Mouse (Mus musculus) neural tube, embryonic 14.5 days (tissue): Measurements from ENCODE around the gene Nipal3. TPM values are rescaled to one million over a fixed set of nuclear protein-coding genes. Genes with fewer than 3 reads are reported as not detected.

Experiments used
- ATAC-seq: fragments of 200-750 bp; cut with Nextera tagmentation; 2 replicates; pipeline ENCODE4 v1.8.0; 2017; ENCODE audit warnings: low read depth, mild to moderate bottlenecking, moderate TSS enrichment, moderate library complexity
- H3K27ac ChIP-seq: fragments of 300-500 bp; sonication (generic); 2 replicates; pipeline ENCODE4 v1.5.1; 2014; ENCODE audit warnings: low read depth, mild to moderate bottlenecking, control low read depth, low read length, moderate library complexity, mixed read lengths
- H3K27me3 ChIP-seq: fragments of 300-500 bp; sonication (generic); 2 replicates; pipeline ENCODE4 v1.6.1; 2014; ENCODE audit warnings: low read length; ENCODE audit not compliant: control insufficient read depth, insufficient read depth
- H3K36me3 ChIP-seq: fragments of 300-500 bp; sonication (generic); 2 replicates; pipeline ENCODE4 v1.6.1; 2014; ENCODE audit warnings: low read length, mixed read lengths; ENCODE audit not compliant: control insufficient read depth, insufficient read depth
- H3K4me1 ChIP-seq: fragments of 300-500 bp; sonication (generic); 2 replicates; pipeline ENCODE4 v1.6.1; 2014; ENCODE audit warnings: low read length; ENCODE audit not compliant: control insufficient read depth, insufficient read depth
- H3K4me2 ChIP-seq: fragments of 300-500 bp; sonication (generic); 2 replicates; pipeline ENCODE4 v1.6.1; 2014; ENCODE audit warnings: mild to moderate bottlenecking, low read depth, low read length, control low read depth
- H3K4me3 ChIP-seq: fragments of 300-500 bp; sonication (generic); 2 replicates; pipeline ENCODE4 v1.5.1; 2014; ENCODE audit warnings: low read depth, low read length, control low read depth, mixed read lengths
- H3K9ac ChIP-seq: fragments of 300-500 bp; sonication (generic); replicated peaks from 2 replicates; pipeline ENCODE4 v1.6.1; 2014; ENCODE audit warnings: low read depth, mild to moderate bottlenecking, control low read depth, low read length, mixed read lengths
- H3K9me3 ChIP-seq: fragments of 300-500 bp; sonication (generic); 2 replicates; pipeline ENCODE4 v1.6.1; 2016; ENCODE audit warnings: low read length; ENCODE audit not compliant: control insufficient read depth
- WGBS: fragments of 180-500 bp; shearing (Covaris S2); extraction: QIAGEN DNeasy Blood & Tissue Kit; methylation state at CpG from one replicate; pipeline ENCODE4 v1.1.7; 2014; 5-methylcytosine and 5-hydroxymethylcytosine counted together
- polyA plus RNA-seq: library from polyadenylated mRNA; unstranded; fragments of >200 nt; fragmentation: Nextera tagmentation; extraction: Ambion mirVana; gene quantifications from 2 replicates; pipeline ENCODE4 v1.2.1, GENCODE M21; 2014

The Nipal3 gene
- polyA plus RNA-seq, 1 experiment from 2014 or later = 14.9 TPM

- H3K36me3 ChIP-seq = peaks cover 32% of the 10 kb centered on the region
- ATAC-seq = no peak
- WGBS = 92% methylated on average over 21 of the region's 21 CpGs
- H3K4me2 ChIP-seq = no peak overlapping the region
- H3K4me1 ChIP-seq = no peaks in the 10 kb centered on the region
- H3K27ac ChIP-seq = no peak overlapping the region
- no peak overlapping the region for H3K4me3 ChIP-seq
- no peaks in the 10 kb centered on the region for H3K27me3 ChIP-seq
- no peaks in the 10 kb centered on the region for H3K9me3 ChIP-seq
- no peak overlapping the region for H3K9ac ChIP-seq
These were observed 78.5 kb downstream of the Nipal3 start for GRCm38 (mm10) chr4:135416367-135416766.

- H3K27ac ChIP-seq = no peak overlapping the region
- no peak overlapping the region for H3K9ac ChIP-seq
- H3K4me2 ChIP-seq = no peak overlapping the region
- no peaks in the 10 kb centered on the region for H3K27me3 ChIP-seq
- 82% methylated on average over 8 of the region's 8 CpGs for WGBS
- H3K36me3 ChIP-seq = peaks cover 26% of the 10 kb centered on the region
- no peak for ATAC-seq
- no peaks in the 10 kb centered on the region for H3K9me3 ChIP-seq
- H3K4me1 ChIP-seq = no peaks in the 10 kb centered on the region
- no peak overlapping the region for H3K4me3 ChIP-seq
These were observed 81.3 kb downstream of the Nipal3 start for GRCm38 (mm10) chr4:135413491-135413890.

GRCm38 (mm10) chr4:135411633-135412032 is 83.2 kb downstream of the Nipal3 start:
- no peaks in the 10 kb centered on the region for H3K4me1 ChIP-seq
- H3K4me2 ChIP-seq = no peak overlapping the region
- H3K9ac ChIP-seq = no peak overlapping the region
- H3K27ac ChIP-seq = no peak overlapping the region
- no peaks in the 10 kb centered on the region for H3K27me3 ChIP-seq
- 39% methylated on average over 4 of the region's 4 CpGs for WGBS
- no peaks in the 10 kb centered on the region for H3K9me3 ChIP-seq
- ATAC-seq = no peak
- no peak overlapping the region for H3K4me3 ChIP-seq
- peaks cover 23% of the 10 kb centered on the region; the same call in 1 of the 2 replicates for H3K36me3 ChIP-seq

GRCm38 (mm10) chr4:135406180-135406579 is 88.7 kb downstream of the Nipal3 start:
- Histone ChIP-seq H3K27me3 (no peaks in the 10 kb centered on the region), H3K27ac (no peak overlapping the region), H3K36me3 (no peaks in the 10 kb centered on the region), H3K4me1 (no peaks in the 10 kb centered on the region), H3K9ac (no peak overlapping the region), H3K9me3 (no peaks in the 10 kb centered on the region), H3K4me2 (no peak overlapping the region), H3K4me3 (no peak overlapping the region)
- WGBS = 61% methylated on average over 5 of the region's 5 CpGs
- no peak for ATAC-seq

DNA sequence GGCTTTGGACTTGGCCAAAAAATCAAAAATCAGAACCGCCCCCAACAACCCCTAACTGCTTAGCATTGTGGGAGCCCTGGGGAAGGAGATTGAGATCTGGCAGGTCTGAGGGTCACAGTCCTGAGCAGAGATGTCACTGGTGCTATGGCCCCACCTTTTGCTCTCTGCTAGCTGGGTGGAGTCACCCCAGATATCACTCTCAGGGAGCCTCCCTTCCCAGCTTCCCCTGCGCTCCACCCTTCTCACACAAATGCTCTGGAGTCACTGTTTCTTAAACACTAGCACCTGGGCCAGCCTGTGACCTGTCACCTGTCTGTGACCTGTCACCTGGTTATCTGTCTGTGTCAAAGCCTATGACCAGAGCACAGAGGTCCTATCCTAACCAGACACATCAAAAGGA is 89.9 kb downstream of the Nipal3 start:
- ATAC-seq = no peak
- H3K4me2 ChIP-seq = no peak overlapping the region

GRCm38 (mm10) chr4:135404048-135404447 is 90.8 kb downstream of the Nipal3 start:
- Histone ChIP-seq H3K9me3 (no peaks in the 10 kb centered on the region), H3K4me2 (no peak overlapping the region), H3K27me3 (peaks cover under 1% of the 10 kb centered on the region; the same call in 1 of the 2 replicates), H3K9ac (no peak overlapping the region), H3K4me3 (no peak overlapping the region), H3K36me3 (no peaks in the 10 kb centered on the region), H3K27ac (no peak overlapping the region), H3K4me1 (no peaks in the 10 kb centered on the region)
- no peak for ATAC-seq
- WGBS = 73% methylated on average over 10 of the region's 10 CpGs

More for the DNA sequence above, 89.9 kb downstream of the Nipal3 start:
- no peaks in the 10 kb centered on the region for H3K36me3 ChIP-seq
- H3K27me3 ChIP-seq = no peaks in the 10 kb centered on the region
- H3K4me3 ChIP-seq = no peak overlapping the region
- no peak overlapping the region for H3K27ac ChIP-seq
- no peak overlapping the region for H3K9ac ChIP-seq
- H3K4me1 ChIP-seq = no peaks in the 10 kb centered on the region
- no peaks in the 10 kb centered on the region for H3K9me3 ChIP-seq
- WGBS = 94% methylated on average over 2 of the region's 2 CpGs

GRCm38 (mm10) chr4:135401881-135402280 is 93.0 kb downstream of the Nipal3 start:
- 21% methylated on average over 7 of the region's 7 CpGs for WGBS
- H3K27ac ChIP-seq = no peak overlapping the region
- ATAC-seq = no peak

DNA sequence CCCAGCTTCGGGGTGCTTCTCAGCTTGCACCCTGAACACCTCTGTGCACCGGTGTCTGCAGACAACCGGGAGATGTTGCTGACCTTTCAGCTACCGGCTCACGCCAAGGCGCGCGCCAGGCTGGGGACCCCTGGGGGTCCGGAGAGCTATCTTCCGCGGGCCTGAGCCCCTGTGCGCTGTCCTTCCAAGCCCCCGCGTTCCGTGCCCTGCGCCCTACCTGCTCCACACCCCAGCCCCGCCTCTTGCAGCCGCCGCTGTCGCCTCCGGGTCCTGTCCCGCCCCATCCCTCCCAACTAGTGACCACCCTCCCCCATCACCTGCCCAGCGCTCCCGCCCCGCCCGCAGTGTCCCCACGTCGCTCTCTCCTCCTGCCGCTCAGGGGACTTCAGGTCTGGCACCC is 96.8 kb downstream of the Nipal3 start, which contains the start of gene Ncmap:
TSS of gene Ncmap (minus strand) at position 237 of the 400 bp plus-strand sequence.
- Histone ChIP-seq H3K9ac (peak within 1 kb of the TSS; percentile 34; the same call in 1 of the 2 replicates), H3K27me3 (peaks cover 19% of the 10 kb centered on the region), H3K9me3 (no peaks in the 10 kb centered on the region), H3K4me3 (peak within 1 kb of the TSS; percentile 23), H3K4me2 (peak within 1 kb of the TSS; percentile 47), H3K36me3 (no peaks in the 10 kb centered on the region), H3K27ac (no peak within 1 kb of the TSS), H3K4me1 (0 out of 2 replicates have a peak, but pooled peaks cover 7% of the 10 kb centered on the region)
- ATAC-seq = no peak
- under 1% methylated on average over 24 of the region's 29 CpGs for WGBS

More at GRCm38 (mm10) chr4:135401881-135402280, 93.0 kb downstream of the Nipal3 start:
- Histone ChIP-seq H3K4me2 (no peak overlapping the region), H3K9ac (no peak overlapping the region), H3K36me3 (no peaks in the 10 kb centered on the region), H3K4me3 (no peak overlapping the region), H3K9me3 (no peaks in the 10 kb centered on the region), H3K4me1 (0 out of 2 replicates have a peak, but pooled peaks cover 7% of the 10 kb centered on the region), H3K27me3 (peaks cover 15% of the 10 kb centered on the region)

GRCm38 (mm10) chr4:135397551-135397950 is 97.3 kb downstream of the Nipal3 start:
- ATAC-seq = no peak
- Histone ChIP-seq H3K9me3 (no peaks in the 10 kb centered on the region), H3K27ac (no peak overlapping the region), H3K4me2 (peak overlapping the region; percentile 47), H3K4me1 (0 out of 2 replicates have a peak, but pooled peaks cover 7% of the 10 kb centered on the region), H3K4me3 (peak overlapping the region; percentile 23), H3K27me3 (peaks cover 19% of the 10 kb centered on the region), H3K9ac (peak overlapping the region; percentile 34; the same call in 1 of the 2 replicates), H3K36me3 (no peaks in the 10 kb centered on the region)
- WGBS = 2% methylated on average over 16 of the region's 16 CpGs
